Mouse (Mus musculus) lung, postnatal 0 days (tissue): Measurements from ENCODE around the gene Anxa11.

Source experiments
- CTCF ChIP-seq: IDR thresholded peaks from 2 replicates; pipeline ENCODE4 v1.5.1; 2016; ENCODE audit warnings: antibody characterized with exemption, mild to moderate bottlenecking
- EP300 ChIP-seq: IDR thresholded peaks from 2 replicates; pipeline ENCODE4 v1.6.1; 2016; ENCODE audit warnings: antibody characterized with exemption, mild to moderate bottlenecking, control low read depth

DNA sequence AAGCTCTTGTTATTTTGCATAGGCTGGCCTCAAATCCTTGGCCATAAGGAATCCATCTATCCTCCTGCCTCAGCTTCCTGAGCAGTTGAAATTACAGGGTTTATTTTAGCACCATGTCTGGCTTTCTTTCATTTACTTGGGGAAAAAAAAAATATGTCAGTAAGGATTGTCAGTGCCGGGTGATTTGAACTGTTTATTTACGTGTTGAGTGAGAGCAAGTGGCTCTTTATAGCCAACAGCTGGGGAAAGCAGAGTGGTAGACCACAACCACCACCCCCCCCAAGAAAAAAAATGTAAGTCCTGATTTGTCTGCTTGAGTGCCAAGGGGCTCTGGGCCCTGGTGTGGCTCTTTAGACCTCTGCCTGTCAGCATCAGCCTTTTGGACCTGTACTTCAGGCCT, 21.8 kb downstream of the Anxa11 start:
- no peak for TF ChIP-seq CTCF
- TF ChIP-seq EP300: no peak
